Mouse (Mus musculus) megakaryocyte, embryonic 14.5 days (primary cell): Measurements from ENCODE around the gene Glis1.

Source experiments
- FLI1 ChIP-seq: IDR thresholded peaks from 2 replicates; pipeline ENCODE4 v1.6.1; 2012; ENCODE audit warnings: low read length, inconsistent platforms, mixed read lengths
- GATA1 ChIP-seq: IDR thresholded peaks from 3 replicates; pipeline ENCODE4 v1.6.1; 2012; ENCODE audit warnings: mixed read lengths, low read length, inconsistent platforms, borderline replicate concordance

DNA sequence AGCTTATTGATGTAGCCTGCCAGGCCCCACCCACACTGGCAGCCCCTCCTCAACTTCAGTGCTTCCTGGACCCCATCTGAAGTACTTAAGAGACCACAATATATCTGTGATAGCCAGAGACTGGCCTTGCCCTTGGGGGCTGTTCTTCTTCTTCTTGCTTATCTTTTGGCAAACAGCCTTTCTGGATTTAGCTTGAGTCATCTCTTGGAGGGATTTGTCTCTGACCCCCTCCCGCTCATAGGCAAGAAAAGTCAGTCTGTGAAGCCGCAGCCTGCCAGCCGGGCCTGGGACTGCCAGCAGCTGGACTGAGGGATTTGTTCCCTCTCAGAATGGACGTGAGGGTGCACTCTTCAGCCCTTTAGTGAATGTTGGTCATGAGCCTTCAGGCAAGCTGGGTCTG, 107.4 kb downstream of the Glis1 start:
- TF ChIP-seq FLI1: no peak
- no peak for TF ChIP-seq GATA1
